Mouse (Mus musculus) heart, adult 8-10 months (tissue): ENCODE measurements around the gene Marcksl1. TPM values are rescaled to one million over a fixed set of nuclear protein-coding genes. Genes with fewer than 3 reads are reported as not detected.

Source experiments
- DNase-seq: peaks from one replicate; pipeline ENCODE4 v3.0.0; 2022; ENCODE audit warnings: low spot score
- total RNA-seq, 4 experiments: library from RNA; stranded (reverse); gene quantifications; 2 replicates each; pipeline ENCODE4 v1.2.4; 2022

The Marcksl1 gene
- 1 to 10 TPM; 2.3 to 3.3 (median 3.2) TPM for total RNA-seq

DNA sequence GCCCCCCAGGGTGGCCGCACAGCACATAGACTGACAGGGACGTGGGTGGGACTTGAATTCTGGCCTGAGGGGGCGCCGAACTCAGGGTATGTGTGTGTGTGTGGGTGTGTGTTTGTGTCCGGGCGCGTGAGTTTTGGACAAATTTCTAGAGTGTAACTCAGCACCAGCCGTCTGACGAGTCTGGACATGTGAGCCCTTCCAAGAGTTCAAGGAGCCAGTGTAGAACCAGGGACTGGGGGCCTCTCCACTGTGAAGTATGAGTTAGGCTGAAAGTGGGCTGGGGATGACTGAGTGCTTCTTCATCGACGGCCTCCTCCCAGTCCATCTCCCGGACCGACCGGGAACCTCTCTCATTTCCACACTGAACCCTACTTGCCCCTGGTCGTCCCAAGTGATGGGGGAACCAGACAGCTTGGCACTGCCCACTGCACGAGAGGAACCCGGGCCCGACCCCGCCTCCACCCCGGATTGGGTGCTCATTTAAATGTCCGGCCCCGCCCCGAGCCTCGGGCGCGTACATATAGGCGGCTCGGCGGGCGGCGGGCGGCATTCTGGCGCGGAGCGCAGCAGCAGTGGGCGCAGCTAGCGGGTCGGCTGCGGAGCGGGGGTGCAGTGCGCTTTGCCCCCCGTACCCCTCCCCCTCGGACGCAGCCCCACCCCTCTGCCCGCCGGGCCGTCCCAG lies at the start of gene Marcksl1:
Gene Marcksl1, plus strand, starts transcription at position 496 of the 682 bp plus-strand sequence.
- DNase-seq, result peak; percentile 69

DNA sequence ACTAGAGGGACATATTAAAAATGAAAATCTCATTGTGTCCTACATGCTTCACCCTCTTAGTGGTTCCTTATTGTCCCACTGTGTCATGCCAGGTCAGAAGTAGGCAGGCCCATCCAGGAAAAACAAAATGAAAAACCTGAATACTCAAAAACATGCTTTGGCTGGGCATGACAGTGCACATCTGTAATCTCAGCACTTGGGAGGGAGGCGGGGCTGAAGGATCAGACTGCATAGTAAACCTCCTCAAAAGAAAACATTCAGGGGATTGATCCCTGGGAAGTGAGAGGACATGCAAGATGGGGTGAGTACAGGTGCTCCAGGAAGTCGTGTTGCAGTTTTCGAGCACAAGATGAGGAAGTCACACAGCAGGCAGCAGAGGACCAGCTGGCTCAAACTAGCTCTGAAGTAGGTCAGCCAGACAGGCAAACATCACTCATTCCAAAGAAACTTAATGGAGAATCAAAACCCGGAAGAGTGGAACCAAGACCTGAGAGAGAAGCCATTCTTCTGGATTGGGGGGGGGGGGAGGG lies 49.0 kb upstream of the Marcksl1 start:
- DNase-seq, result no peak

DNA sequence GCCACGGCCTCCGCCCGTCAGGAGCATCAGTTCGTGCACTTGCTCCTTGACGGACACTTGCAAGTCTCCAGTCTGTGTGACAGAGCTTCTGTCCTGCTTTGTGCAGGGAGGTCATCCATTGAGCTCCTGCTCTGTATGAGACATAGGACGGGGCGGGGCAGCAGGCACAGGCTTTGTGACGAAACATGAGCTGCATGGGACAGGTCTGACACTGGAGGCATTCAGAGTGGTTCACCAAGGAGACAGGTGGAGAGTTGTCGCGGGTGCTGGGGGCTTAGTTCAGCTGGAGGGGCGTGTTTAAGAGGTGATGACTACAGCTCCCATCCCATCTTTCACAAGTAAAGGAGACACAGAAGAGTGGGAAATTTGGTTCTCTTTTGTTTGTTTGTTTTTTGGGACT lies 37.3 kb upstream of the Marcksl1 start:
- DNase-seq, result no peak

DNA sequence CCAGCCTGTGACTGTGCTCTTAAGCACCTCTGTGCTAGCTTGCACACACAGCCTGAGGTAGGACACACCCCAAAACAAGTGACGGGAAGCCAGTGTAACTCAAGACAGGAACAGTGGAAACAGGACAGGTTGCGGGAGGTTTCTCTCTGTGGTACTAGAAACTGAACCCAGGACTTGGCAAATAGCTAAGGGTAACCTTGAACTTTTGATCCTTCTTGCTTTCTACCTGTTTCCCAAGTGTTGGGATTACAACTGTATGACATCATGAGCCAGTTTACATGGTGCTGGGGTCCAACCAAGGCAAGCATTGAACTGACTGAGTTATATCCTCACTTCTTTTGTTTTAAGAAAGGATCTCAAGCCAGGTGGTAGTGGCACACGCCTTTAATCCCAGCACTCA lies 33.5 kb upstream of the Marcksl1 start:
- DNase-seq, result no peak

DNA sequence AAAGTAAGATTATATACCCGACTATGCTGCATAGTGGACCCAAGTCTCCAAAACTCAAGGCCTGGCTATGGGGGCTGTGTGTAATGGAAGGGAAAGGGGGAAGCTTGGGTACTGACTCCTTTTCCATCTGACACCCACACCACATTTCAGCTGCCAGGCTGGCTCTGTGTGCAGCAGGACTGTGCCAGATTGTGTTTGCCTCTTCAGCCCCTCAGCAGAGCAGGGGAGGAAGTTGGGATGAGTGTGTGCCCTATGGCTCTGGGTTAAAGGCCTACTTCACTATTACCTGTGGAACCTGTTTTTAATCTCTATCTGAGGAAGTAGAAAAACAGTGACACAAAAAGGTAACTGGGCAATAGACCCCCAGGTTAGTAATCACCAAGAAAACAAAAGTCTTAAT lies 32.3 kb upstream of the Marcksl1 start:
- DNase-seq, result no peak

DNA sequence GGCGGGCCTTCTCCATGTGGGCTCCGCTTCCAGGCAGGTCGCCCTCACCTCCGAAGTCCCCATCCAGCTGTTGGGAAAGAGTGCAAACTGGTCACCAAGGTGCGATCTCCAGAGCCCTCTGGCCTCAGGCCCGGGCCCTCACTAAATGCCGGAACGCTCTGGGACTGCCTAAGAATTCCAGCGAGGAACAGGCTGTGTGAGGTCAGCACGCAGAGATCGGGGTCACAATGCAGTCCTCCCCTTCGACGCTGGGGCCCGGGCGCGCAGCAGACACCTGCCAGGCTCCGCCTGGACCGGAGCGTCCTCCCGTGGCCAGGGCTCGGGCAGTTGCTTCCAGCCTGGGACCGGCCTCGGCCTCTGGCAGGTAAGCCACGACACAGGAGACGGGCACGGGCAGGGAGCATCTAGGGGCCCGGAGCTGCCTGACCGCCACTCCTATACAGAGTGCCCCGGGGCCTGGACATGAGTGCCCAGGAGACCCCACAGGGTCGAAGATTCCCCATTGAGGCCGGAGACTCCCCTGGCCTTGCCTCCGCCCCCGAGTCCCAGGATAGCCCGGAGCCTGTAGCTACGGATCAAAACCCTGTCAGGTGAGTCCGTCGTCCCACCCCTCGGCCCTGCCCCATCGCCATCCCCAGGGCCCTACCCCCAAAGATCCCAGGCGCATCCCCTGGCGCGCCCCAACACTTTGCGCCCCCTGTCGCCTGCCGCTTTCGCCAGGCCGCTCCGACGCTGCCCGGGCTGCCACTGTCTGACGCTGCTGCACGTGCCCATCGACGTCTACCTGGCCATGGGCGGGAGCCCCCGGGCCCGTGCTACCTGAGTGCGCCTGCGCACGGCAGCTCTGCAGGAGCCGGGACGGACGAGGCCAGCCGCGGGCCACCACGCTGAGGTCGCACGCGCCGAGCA lies 22.2 kb upstream of the Marcksl1 start, which contains the start of the genes Tssk3 and Fam229a:
Gene Tssk3, minus strand, starts transcription at position 51 of the 909 bp plus-strand sequence.
Gene Fam229a, plus strand, starts transcription at position 219 of the 909 bp plus-strand sequence.
- DNase-seq, result no peak

DNA sequence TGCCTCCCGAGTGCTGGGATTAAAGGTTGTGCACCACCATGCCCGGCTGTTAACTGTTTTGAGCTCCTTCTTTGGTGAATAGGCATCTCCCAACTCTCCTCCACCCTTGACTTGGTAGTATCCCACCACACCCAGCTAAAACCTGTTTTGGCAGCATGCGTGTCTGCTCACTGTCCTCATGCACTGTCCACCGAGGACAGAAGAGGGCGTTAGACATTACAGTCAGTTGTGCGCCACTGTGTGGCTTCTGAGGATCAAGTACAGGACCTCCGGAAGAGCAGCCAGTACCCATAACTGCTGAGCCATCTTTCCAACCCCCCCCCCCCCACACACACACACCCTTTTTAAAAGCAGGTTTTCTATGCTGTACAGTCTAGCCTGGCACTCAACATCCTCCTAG lies 18.7 kb upstream of the Marcksl1 start:
- no peak for DNase-seq

DNA sequence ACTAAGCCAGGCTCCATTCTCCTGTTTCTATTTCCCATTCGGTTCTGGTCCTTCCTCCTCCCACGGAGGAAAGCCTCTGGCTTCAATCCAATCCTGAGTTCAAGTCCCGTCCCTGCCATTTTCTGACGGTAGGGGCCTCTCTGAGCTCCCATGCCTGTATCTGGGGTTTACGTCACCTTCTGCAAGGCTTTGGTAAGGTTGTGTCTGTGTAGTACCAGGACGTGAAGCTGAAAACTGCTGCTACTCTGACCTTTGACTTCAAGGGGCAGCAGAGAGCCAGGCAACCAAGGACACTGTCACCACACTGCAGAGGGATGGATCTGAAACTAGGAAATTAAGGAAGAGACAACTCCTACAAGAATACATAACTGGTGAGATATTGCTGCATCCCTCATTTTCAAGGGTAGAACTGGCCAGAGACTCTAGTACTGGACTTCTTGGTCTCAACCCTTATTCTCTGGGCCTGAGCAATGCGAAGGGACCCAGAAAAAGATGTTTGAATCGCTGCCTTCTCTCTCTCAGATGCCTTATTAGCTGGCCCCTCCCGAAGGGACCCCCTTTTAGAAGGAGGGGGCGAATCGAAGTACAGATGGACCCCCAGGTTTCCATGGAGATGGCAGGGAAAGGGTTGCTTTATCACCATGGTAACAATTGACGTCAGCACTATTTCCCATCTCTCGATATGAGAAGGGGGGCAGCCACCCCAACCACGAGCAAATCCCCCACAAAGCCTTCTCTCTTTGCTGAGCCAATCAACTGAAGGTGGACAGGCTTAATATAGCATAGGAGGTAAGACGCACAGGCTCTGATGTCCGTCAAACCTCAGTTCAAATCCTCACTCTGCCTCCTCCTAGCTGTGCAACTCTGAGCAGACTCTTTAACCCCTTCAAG lies 17.5 kb upstream of the Marcksl1 start:
- no peak for DNase-seq

DNA sequence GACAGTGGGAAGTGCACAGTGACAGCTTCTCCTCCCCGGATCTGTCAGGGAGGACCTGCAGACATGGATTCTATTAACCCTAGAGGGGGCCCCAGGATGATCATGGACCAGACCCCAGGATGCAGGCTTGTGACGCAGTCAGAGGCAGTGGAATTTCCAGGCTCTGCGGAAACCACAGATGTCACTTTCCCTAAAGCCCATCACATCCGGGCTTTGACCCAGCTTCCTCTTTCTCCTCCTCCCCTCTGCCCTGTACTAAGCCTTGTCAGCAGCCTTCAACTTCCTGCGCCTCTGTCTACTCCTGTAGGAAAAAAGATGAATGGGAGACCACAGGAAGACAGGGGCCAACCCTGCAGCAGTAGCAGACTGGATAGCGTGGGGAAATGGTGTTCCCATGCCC lies 16.8 kb upstream of the Marcksl1 start:
- DNase-seq, result peak; percentile 55

DNA sequence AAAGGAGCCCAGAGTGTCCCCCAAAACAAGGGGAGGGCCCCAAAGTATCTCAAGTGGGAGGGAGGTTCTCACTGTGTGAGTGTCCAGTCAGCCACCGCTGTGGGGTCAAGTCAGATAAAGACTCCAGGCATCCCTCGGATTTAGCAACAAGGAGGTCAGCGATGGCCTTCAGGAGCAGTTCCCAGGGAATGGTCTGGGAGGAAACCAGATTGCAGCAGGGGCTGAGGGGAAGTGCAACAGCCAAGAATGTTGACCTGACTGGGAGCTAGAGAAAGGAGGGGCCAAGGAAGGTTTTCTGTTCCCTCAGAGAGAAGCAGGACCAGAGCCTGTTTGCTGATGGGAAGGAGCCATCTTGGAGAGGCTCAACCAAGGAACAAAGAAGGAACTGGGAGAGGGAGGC lies 14.4 kb upstream of the Marcksl1 start:
- no peak for DNase-seq

DNA sequence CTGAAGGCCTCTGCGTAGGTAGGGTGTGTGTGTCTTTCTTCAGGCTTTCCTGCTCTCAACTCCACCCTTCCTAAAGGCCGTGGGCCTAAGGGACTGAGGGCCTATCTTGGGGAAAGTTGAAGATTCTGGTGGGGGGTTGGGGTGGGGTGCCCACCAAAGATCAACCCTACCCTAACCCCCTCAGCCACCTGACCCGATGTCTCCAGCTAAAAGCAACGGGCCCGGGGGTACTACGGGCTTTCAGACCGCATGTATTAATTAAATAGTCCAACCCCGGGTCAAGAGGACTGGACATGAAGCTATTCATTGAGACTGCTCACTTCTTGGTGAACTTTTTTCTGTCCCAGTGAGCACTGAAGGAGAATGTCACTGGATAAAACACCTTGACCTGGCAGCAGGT lies 13.4 kb upstream of the Marcksl1 start:
- DNase-seq, result no peak

DNA sequence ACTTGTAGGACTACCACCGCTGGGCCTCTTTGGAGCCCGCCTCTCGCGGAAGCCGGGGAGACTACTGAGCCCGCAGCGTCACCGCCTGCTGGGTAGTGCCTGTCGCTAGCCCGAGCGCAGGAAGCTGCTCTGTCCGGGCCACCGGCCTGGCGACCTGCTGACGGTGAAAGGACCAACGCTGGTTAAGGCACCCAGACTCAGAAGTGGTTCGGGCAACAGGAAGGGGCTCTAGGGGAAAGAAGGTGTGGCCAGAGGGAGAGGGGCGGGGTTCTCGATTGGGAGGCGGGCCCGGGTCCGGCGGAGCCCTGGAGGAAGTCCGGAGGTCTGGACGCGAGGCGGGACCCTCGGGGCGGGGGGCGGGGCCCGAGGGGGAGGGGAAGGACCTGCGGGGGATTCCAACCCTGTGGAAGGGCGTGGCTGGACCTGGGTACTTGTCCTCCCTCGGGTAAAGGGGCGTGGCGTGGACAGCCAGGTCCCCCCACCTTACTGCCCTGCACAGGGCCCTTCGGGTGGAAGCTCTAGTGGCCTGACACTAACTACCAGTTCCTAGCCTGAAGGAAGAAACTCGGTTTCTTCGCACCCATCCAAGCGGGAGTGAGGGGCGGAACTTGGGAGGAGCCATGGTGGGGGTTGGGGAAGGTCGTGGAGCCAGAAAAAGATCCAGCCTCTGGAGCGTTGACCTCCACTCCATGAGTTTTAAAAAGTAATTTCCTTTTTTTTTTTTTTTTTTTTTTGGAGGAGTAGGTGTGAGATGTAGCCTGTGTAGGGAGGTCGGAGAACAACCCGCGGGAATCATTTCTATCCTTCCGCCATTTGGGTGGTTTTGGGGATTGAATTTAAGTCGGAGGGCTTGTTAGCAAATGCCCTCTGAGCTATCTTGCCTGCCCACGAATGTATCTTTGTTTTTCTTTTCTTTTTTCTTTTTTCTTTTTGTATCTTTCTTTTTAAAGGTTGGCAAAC lies 12.5 kb upstream of the Marcksl1 start:
- DNase-seq, result peak; percentile 87

DNA sequence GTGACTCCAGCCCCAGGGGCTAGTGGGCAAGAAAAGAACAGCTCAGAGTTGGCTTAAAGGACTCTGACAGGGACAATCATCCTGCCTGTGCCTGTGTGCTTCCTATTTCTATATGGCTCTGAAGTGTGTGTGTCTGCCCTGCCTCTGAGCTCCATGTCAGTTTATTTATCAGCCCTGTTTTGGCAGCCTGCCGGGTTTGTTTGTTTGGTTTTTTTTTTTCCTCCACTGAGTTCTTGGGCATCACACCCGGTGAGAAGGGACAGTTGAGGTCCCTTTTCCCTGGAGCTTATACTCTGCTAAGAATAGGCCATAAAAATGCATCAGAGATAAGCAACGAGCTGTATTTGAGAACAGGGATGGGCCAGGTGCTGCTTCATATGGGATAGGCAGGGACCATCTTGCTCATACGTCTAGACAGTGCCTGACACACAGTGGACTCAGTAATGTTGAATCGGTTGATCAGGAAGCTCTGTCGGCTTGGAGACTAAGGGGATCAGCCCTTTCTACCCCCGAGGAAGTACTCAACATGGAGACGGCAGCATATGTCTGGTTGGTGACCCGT lies 11.0 kb upstream of the Marcksl1 start:
- no peak for DNase-seq

DNA sequence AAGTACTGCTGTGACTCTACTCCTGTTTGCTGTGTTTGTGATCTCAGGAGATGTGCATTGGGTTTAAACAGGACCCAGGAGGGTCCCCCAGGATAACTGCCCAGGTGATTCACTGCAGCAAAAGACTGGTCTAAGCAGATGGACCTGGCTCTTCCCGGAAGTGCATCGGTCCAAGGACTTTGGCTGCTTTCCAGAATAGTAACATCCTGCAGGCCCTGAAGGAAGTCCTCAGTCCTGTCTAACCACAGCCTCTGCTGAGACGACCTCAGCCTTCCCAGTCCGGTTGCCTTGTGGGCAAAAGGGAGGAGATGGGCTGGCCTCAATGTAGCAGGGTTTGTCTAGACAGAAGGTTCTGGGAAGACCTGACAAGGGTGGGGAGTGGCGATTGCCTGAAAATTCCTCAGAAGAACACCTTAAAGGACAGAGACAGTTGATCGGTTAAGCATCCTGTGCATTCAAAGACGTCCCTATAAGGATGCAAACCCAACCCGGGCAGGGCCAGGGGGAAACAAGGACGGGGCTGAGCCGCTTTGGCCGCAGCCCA lies 10.4 kb upstream of the Marcksl1 start:
- no peak for DNase-seq

DNA sequence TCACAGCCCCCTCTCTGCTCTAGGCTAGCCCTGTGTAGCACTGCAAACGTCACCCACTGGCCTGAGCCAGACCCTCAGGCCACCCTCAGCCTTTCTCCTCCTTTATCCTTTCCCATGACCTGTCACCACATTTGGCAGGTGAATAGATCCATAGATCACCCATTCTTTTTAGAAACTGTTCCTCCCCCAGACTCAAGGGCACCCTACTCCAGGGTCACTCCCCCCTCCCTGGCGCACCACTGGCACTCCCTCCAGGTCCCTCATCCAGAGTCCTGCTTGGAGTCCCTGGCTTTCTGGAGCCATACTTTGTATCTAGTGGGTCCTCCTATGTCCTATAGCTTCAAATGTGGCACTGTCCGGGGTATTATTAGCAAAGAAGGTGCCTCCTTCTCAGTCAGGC lies 7.9 kb upstream of the Marcksl1 start:
- DNase-seq, result no peak

DNA sequence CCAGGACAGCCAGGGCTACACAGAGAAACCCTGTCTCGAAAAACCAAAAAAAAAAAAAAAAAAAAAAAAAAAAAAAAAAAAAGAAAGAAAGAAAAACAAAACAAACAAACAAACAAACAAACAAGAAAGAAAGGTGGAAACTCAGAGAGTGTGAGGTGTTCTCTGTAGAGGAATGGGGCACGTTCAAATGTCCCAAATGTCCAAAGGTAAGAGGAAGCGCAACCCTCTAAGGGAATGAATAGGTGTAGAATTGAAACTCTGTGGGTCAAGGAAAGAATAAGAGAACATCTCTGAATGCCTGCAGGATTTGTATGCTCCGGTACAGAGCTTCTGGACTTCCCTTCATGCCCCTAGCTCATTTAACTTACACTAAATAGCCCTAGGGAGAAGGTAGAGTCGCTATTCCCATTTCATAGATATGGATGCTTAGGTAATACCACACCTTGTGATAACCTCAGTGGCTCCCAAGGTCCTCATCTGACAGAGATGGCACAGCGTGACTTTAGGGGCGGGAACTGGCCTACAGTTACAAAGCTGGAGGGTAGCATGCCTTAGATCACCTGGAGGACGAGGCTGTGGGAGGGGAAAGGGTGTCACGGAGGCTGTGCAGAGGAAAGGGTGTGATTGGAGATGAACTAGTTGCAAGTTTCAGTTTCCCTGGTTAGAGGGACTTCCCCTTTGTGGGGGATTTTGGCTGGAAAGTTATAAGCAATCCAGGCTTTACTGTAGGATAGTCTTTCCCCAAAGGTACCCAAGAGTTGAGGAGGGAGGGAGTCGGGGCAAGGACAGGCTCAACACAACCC lies 5.7 kb upstream of the Marcksl1 start:
- DNase-seq, result no peak

DNA sequence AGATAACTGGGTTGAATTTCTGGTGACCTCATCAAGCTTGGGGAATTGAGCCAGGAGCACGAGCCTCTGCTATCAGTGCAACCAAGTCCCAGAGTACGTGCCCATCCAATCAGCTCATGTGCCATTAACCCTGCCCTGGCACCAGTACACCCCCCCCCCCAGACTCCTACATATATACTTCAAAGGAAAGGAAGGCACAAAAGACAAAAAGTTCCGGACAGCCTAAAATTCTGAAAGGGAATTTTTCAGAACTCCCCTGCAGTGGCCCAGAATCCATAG lies 5.2 kb upstream of the Marcksl1 start:
- DNase-seq, result no peak

DNA sequence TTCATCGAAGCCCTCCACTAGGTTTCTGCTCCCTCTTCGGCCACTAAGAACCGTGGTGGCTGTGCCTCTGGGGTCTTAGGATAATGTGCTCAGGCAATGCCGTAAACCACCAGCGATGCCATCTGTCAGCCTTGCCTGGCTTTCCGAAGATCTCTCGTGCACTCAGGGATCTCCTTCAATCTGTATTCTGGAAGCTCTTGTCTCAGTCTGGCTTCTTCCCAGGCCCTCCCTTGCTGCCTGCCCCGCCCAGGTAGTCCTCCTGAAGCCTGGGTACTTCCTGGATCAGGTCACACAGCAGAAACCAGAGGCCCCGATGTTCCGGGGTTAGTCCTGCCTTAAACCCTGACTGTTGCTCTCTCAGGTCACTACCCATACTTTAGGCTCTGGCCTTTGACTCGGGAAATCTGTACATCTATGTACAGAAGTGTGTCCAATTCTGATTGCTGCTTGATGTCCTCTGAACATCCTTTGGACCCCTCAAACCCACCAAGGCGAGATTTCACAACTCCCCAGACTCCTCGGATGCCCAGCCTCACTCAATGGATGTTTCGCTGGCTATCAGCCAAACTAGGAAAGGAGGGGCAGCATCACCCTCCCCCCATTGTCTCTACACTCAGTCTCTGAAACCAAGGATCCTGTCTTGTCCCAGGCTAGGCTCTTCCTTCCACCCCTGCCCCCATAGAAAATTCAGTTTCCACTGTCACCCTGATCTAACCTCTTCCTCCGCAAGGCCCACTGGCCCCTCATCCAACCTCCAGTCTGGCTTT lies 4.4 kb upstream of the Marcksl1 start:
- no peak for DNase-seq
